Mouse (Mus musculus) embryo, embryonic 10.5 days (tissue): ENCODE results near the gene Cyp4f16.
"Not testable (repeated sequence)": the region's sequence is repeated elsewhere in the genome, so short reads cannot be mapped to it uniquely, and the experiment has no call there.

ENCODE experiments used
- DNase-seq: peaks from one replicate; pipeline ENCODE4 v3.0.0-alpha.2; 2015; ENCODE audit warnings: low spot score

The Cyp4f16 gene

DNA sequence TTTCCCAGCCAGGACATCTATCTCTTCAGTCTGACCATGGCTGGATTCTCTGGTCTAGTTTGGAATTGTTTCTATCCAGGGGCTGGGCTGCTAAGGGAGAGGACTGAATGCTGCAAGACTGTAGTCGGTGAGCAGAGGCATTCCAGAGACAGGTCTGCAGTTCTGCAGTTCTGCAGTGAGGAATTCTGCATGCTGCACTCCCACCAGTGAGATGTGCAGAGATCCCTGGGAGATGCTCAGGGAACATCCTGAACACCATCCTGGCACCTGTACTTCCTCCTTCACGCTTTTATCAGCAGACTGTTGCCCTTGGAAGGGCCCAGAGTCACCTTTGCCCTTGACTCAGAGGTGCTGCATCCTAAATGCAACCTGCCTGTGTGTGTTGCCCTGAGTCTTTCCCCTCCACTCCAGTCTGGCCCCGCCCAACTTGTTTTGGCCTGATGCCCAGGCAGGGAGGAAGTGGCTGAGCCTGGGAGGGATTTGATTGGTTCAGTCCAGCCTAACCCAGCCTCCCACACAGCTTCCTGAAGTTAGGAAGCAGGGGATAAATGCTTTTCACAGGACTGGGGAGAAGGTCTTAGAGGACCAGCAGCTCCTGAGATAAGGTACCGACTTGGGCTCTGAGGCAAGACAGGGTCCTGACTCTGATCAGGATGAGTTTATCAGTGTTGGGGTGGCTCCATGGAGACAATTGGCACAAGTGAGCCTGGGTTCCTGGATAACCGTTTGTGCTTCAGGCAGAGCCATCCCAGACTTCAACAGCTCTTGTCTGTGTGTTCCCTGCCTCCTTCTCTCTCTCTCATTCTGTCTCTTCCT, at the start of gene Cyp4f16:
Gene Cyp4f16, plus strand, starts transcription at position 508 of the 816 bp plus-strand sequence.
- peak; percentile 78 for DNase-seq

DNA sequence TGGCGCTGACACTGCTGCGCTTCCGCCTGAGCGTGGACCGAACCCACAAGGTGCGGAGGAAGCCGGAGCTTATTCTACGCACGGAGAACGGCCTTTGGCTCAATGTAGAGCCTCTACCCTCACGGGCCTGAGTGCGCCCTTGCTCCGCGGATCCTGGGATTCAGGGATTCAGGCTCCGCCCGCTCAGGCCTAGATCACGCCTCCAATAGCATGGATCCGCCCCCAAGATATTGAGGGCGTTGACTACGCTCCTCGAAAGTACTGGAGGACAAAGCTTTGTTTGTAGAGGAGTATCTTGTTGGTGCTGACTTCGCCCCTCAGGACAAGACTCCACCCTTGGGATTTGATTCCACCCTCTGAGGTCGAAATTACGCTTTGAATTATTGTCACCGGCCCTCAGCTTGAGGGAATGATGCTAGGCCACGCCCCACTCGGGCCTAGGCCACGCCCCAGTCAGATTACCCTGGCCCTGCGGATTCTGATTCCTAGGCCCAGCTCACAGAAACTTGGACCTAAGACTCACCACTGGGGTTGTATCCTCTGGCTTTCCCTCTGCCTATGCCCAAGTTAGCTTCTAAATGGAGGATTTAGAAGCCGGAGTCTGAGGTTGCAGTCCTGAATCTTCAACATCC, 43.9 kb upstream of the Cyp4f16 start:
- DNase-seq, result peak; percentile 78

DNA sequence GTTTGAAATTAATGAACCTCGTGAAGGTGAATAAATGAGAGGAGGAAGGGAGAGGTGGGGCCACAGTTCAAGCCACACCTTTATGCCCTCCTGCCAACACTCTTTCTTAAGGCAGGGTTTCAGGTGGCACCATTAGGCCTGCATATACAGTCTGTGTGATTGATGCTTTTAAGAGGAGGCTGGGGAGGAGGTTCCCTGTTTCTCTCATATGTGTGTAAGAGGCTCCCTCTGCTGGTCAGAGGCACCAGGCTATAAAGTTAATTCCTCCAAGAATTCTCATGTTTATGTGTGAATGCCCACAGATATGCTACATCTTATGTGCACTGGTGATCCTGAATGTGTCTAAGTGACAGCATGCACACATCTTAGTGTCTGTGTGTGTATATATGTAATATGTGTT, 41.8 kb upstream of the Cyp4f16 start:
- DNase-seq, result peak; percentile 85

DNA sequence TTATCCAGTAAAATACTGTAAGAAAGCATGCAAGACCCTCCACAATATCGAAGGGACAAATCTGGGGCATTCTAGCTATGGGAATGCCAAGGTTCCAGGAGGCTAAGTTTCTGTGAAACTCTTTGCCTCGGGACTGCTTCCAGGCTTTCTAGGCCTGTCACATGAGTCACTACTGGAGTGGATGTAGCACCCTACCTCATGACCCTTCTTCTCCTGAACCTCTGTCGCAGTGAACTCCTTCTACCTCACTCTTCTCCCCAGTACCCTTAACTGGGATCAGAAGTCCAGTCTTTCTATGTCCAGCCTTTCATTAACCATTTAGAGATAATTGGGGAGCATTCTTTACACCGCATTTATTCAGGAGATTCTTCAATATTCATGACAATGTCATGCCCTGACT, 35.8 kb upstream of the Cyp4f16 start:
- DNase-seq, result not testable (repeated sequence)

DNA sequence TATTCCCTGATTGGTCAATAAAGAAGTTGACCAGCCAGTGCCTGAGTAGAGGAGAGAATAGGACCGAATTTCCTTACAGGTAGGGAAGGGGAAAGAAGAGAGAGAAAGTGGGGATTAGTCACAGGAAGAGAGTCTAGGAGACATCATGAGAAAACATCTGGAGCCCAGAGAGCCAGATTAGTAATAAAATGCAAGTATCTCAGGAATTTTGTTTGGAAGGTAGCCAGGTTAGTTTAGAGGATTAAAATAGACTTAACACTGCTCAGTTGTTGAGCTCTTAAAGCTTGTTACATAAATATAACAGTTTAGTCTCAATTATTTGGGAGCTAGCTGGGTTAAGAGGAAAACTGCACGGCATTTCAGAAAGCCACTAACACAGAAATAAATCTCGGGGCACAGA, 35.3 kb upstream of the Cyp4f16 start:
- DNase-seq, result no peak

DNA sequence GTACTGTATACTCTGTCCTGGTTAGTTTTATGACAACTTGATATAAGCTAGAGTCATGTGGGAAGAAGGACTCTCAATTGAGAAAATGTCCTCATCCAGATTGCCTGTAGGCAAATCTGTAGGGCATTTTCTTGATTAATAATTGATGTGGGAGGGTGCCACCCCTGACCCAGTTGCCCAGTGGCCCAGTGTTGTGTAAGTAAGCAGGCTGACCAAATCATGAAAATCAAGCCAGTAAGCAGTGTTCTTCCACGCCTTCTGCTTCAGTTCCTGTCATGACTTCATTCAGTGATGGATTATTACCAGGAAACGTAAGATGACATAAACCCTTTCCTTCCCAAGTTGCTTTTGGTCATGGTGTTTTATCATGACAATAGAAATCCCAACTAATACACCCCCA, 33.2 kb upstream of the Cyp4f16 start:
- DNase-seq, result no peak

DNA sequence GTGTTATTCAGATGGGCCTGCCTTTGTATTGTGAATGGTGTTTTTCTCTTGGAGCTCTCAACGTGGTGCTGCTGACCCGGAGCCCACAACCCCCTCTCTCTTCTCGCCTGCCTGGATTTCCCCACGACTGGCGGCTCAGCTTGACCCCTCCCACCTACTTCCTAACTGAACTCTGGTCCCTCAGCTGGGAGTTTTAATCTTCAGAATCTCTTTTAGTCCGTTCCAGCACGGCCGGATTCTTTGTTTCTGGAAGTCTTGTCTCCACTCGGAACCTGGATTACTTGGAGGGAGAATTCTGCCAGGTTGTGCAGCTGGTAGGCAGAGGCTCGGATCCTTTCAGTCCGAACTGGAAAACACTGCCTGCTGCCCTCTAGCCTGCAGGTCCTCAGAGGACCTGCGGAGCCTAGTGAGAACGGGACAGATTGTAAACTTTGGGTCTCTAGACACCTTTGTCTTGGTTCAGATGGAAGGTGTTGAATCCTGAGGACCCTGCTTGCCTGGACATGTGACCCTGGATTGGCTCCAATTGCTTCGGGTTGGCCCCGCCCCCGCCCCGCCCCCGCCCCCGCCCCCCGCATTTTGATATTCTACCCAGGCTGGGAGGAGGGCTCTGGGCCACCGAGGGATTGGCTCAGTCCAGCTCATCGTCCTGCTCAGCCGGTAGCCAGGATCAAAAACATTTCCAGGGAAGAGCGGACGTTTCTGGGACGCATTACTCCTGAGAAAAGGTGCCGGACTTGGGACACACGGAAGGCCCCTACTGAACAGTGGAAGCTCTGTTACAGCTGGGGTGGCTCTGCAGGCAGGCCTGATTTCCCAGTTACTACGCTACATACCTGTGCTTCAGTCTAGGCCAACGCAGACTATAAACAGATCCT, 30.3 kb upstream of the Cyp4f16 start, which contains the start of gene Cyp4f17:
Gene Cyp4f17, plus strand, starts transcription at position 200 of the 878 bp plus-strand sequence.
- peak; percentile 79 for DNase-seq

DNA sequence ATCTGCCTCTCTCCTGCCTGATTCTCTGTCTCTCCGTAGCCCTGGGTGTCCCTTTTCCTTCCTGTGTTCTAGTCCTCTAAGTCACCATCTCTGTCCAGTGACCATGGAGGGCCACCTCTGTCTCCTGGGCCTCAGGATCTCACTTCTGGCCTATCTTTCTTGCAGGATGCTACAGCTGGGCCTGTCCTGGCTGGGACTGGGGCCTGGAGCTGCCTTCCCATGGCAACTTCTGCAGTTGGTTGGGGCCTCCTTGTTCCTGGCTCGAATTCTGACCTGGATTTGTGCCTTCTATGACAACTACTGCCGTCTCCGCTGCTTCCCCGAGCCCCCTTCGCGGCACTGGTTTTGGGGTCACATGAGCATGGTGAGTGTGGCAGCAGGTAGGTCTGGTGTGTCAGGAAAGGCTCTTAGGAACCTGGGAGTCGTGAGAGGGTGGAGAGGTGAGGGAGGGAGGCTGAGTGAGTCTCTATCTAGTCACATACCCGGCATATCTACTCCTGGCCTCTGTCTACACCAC, 29.6 kb upstream of the Cyp4f16 start:
- DNase-seq, result no peak

DNA sequence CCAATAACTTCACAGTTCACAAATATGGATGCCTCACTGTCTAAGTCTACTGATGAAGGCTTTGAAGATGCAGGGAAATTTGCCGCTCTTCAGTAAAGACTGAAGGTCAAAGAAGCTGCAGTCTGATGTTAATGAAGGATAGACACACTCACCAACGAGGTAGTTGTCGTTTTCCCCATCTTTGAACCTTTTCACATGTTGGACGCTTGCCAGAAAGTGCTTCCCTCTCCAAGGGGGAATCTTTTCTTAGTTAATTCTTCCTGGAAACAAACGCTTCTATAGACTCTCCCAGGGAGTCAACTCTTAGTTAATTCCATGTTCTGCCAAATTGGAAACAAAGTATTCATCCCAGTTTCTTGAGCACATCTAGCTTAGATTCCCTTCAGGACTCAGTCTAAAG, 20.2 kb upstream of the Cyp4f16 start:
- DNase-seq, result no peak

DNA sequence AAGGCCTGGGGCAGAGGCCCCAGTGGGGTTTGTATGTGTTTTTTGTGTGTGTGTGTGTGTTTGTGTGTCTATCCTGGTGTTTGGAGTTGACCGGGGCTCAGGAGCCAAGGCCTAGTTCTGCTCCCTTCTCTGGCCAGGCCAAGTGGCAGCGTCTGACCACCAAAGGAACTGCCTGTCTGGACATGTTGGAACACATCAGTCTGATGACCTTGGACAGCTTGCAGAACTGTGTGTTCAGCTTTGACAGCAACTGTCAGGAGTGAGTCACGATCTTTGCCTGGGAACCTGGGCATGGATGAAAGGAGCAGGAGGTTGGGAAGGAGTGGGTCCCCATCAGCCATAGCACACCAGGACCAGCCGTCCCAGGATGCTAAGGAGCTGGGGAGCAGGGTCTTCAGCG, 14.4 kb upstream of the Cyp4f16 start:
- DNase-seq, result no peak

DNA sequence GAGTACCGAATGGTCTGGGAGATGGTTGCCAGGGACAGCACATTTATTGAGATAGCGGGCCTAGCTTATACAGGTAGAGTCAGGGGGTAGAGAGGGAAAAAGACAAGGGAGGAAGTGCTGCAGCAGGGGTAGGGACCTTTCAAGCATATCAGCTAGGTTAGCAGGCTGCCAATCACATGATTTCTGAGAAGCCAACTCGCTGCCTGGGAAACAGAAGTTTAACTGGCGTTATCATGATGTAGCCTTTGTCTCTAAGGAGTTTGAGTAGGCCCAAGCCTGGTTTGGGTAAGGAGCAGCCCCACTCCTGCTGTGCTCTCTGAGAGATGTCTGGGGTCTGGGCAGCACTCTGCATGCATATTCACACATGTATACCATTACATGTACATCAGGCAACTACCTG, 14.0 kb upstream of the Cyp4f16 start:
- no peak for DNase-seq

DNA sequence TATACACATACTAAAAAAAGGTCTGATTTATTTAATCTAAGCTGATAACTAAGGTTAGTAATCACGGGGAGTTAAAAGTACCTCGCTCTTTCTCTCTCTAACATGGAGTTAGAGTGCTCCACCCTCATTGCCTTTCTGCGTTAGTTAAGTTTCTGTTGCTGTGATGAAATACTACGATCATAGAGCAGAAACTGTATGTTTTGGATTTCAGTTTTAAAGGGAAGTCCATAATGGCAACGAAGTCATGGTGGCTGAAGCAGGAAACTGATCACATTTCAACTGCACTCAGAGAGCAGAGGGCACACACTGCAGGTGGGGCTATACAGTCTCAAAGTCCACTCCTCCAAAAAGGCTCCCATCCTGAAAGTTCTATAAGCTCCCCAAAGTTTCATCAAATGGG, 13.5 kb upstream of the Cyp4f16 start:
- DNase-seq, result no peak

DNA sequence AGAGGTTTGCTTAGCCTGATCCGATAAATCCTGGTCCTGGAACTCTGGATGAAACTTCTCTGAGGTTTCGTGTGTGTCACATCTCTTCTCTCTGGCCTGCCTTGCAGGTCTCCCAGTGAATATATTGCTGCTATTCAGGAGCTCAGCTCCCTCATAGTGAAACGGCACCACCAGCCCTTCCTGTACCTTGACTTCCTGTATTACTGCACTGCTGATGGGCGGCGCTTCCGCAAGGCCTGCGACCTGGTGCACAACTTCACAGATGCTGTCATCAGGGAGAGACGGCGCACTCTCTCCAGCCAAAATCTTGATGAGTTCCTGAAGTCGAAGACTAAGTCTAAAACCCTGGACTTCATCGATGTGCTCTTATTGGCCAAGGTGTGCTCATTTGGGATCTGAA, 12.5 kb upstream of the Cyp4f16 start:
- no peak for DNase-seq

DNA sequence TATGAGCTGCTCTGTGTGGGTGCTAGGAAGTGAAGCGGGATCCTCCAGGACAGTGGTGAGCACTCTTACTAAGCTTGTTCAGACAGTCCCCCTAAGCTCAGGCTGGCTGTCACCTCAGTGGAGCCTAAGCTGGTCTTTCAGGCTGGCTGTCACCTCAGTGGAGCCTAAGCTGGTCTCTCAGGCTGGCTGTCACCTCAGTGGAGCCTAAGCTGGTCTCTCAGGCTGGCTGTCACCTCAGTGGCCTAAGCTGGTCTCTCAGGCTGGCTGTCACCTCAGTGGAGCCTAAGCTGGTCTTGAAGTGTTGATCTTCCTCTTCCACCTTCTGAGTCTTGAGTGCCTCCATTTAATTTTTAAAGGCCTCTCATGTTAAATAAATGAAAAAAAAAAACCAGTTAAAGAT, 10.0 kb upstream of the Cyp4f16 start:
- DNase-seq, result not testable (repeated sequence)

DNA sequence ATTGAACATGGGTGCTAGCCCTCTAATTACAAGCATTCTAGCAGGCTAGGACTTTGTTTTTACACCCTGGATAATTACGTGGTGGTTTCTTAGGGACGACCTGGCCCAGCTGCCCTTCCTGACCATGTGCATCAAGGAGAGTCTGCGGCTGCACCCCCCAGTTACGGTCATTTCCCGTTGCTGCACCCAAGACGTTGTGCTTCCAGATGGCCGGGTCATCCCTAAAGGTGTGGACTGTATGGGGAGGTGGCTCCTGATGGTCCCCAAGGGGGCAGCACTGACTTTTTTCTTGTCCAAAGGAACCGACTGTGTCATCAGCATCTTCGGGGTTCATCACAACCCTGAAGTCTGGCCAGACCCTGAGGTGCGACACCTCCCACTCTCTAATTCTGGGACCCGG, 8.6 kb upstream of the Cyp4f16 start:
- DNase-seq, result no peak

DNA sequence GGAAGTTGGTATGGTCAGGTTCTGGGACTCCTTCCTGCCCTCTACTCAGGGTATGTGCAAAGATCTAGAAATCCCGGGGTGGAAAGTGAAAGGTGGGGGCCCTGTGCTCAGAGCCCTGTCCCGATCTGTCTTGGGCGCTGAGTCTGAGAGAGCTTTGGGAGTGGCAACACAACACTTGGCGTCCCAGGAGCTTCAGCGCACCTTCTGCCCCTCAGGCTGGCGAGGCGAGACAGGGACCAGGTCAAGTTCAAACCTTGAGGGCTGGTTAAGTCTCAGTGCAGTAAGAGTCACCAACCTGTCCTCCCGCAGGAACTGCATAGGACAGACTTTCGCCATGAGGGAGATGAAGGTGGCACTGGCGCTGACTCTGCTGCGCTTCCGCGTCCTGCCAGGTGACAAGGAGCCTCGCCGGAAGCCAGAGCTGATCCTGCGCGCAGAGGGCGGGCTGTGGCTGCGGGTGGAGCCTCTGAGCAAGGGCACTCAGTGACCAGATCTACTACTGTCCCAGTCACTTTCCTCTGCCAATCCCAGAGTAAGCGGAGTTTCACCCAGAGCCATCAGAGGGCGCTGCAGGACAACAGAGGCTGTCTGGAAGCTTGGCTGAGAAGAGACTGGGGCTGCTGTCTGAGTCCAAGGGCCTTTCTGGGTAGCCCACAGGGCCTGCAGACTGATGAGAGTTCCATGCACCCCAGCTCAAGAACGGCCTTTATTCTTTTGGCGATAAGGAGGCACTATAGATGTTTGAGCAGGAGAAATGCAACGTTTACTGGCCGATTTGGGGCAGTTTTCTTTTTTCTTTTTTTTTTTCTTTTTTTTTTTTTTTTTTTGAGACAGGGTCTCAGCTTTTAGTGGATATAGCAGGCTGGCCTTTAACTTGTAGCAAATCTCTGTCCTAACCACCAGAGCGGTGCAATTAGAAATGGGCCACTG, 7.7 kb upstream of the Cyp4f16 start:
- peak; percentile 94 for DNase-seq

DNA sequence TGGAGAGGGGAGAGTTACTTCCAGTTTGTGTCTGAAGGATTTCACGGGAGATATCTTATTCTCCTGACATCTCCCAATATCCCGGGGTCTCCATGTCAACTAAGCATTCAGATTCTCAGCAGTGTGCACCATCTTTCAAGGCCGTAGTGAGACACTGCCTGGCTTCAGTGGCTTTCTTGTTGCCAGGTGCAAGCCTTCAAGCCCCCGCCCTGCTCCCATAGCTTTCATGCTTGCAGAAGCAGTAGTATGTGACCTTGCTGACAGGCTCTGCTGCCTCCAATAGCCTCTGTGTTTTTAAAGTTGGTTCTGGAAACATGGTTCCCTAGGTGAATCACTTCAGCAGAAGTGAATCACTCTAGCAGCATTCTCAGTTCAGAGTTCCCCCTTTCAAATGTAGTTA, 4.0 kb upstream of the Cyp4f16 start:
- DNase-seq, result not testable (repeated sequence)

DNA sequence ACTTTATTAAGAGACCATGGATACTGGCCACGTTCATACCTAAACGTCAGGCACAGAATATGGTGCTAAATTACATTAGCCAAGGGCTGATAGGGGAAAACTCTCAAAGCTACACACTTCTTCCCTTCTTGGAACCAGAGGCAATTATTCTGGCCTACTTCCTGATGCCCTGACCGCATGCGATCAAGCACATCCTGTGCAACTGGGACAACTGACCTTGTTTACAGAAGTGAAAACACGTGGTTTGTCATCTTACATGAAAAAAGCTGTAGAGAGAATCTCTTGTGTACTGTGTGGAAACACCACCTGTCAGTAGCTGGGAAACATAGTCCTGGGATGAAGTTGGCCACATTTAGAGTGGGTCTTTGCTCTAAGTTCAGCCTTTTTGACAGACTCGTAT, 2.3 kb upstream of the Cyp4f16 start:
- no peak for DNase-seq

DNA sequence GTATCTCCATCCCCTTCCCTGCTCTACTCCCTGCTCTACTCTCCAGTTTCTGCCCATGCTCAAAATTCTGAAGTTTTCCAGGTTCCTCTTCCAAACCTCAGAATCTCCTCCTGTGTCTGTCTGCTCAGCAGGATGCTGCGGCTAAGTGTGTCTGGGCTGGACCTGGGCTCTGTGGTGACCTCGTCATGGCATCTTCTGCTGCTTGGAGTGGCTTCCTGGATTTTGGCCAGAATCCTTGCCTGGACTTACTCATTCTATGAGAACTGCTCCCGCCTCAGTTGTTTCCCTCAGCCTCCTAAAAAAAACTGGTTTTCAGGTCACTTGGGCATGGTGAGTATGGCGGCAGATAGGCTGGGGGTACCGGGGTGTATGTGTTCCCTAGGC, 501 bp downstream of the Cyp4f16 start:
- no peak for DNase-seq

DNA sequence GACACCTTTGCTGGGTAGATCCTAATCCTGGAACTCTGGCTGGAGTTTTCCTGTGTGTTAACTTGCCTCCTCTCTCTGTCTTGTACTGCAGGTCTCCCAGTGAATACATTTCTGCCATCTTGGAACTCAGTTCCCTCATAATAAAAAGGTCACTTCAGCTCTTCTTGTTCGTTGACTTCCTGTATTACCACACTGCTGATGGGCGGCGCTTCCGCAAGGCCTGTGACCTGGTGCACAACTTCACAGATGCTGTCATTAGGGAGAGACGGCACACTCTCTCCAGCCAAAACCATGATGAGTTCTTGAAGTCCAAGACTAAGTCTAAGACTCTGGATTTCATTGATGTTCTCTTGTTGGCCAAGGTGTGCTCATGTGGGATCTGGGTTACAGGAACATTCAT, 8.4 kb downstream of the Cyp4f16 start:
- not testable (repeated sequence) for DNase-seq

DNA sequence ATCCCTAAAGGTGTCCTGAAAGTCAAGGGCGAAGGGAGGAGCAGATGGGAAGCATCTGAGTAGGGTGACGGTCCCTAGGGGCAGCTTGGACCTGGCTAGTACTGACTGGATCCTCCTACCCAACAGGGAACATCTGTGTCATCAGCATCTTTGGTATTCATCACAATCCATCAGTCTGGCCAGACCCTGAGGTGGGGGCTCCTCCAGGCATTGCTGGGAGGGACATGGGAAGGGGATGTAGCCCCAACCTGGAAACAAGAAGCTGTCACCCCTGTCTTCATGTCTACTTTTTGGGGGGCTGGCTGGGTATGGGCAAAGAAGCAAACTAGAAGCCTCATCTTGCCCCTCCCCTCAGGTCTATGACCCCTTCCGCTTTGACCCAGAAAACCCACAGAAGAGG, 14.0 kb downstream of the Cyp4f16 start:
- DNase-seq, result not testable (repeated sequence)
